ENCODE assay signal across 32 mouse cellular contexts in genomic region chr12:42658226-42658625, GRCm38 (mm10).
"Had no signal": no experiment of that assay in that cellular context is flagged by ENCODE, and none has a peak within 500 bp of the region (broad histone marks: within the 10 kb centered on the region; RNA-seq: fewer than 3 reads in every experiment).

No protein-coding gene starts in this region.

- H3K27me3 ChIP-seq: limb, embryonic 12.5 days; limb, embryonic 13.5 days; limb, embryonic 15.5 days; liver, embryonic 12.5 days; liver, embryonic 13.5 days; liver, embryonic 15.5 days; lung, embryonic 15.5 days; megakaryocyte, embryonic 14.5 days; midbrain, embryonic 12.5 days; midbrain, embryonic 13.5 days; midbrain, embryonic 15.5 days had no signal

- ATAC-seq: liver, embryonic 12.5 days; liver, postnatal 0 days; lung, postnatal 0 days; midbrain, embryonic 13.5 days; midbrain, embryonic 15.5 days; midbrain, embryonic 16.5 days had no signal

- H3K4me1 ChIP-seq: limb, embryonic 10.5 days; limb, embryonic 12.5 days; limb, embryonic 13.5 days; limb, embryonic 15.5 days; liver, embryonic 12.5 days; liver, embryonic 13.5 days; liver, embryonic 15.5 days; lung, embryonic 15.5 days; megakaryocyte, embryonic 14.5 days; midbrain, embryonic 10.5 days; midbrain, embryonic 12.5 days; midbrain, embryonic 13.5 days; midbrain, embryonic 15.5 days had no signal

- DNase-seq: left cerebral cortex, postnatal 4 days; liver; liver, embryonic 13.5 days; liver, postnatal 0 days; lung, adult 18-20 months; lung, adult 2 months; lung, embryonic 14.5 days; lung, postnatal 10 days; lung, postnatal 14 days; lung, postnatal 36 days; lung, postnatal 4 days; midbrain, embryonic 14.5 days had no signal

- H3K9me3 ChIP-seq: limb, embryonic 10.5 days; limb, embryonic 12.5 days; limb, embryonic 13.5 days; limb, embryonic 15.5 days; liver, embryonic 12.5 days; liver, embryonic 13.5 days; liver, embryonic 15.5 days; lung, embryonic 15.5 days; megakaryocyte, embryonic 14.5 days; midbrain, embryonic 10.5 days; midbrain, embryonic 12.5 days; midbrain, embryonic 13.5 days; midbrain, embryonic 15.5 days had no signal

- H3K4me2 ChIP-seq: limb, embryonic 12.5 days; limb, embryonic 13.5 days; limb, embryonic 15.5 days; liver, embryonic 11.5 days; liver, embryonic 12.5 days; liver, embryonic 13.5 days; liver, embryonic 15.5 days; lung, embryonic 14.5 days; lung, embryonic 15.5 days; midbrain, embryonic 11.5 days; midbrain, embryonic 12.5 days; midbrain, embryonic 13.5 days; midbrain, embryonic 15.5 days had no signal

- H3K27ac ChIP-seq: left cerebral cortex, adult 2 months; limb, embryonic 10.5 days; limb, embryonic 12.5 days; limb, embryonic 13.5 days; limb, embryonic 15.5 days; liver, embryonic 12.5 days; liver, embryonic 13.5 days; liver, embryonic 14.5 days; liver, embryonic 15.5 days; lung, embryonic 15.5 days; macrophage; midbrain, embryonic 10.5 days; midbrain, embryonic 12.5 days; midbrain, embryonic 13.5 days; midbrain, embryonic 15.5 days had no signal

- H3K4me3 ChIP-seq: left cerebral cortex, adult 2 months; limb, embryonic 10.5 days; limb, embryonic 12.5 days; limb, embryonic 13.5 days; limb, embryonic 15.5 days; liver, embryonic 12.5 days; liver, embryonic 13.5 days; liver, embryonic 15.5 days; lung, embryonic 15.5 days; megakaryocyte, embryonic 14.5 days; midbrain, embryonic 10.5 days; midbrain, embryonic 12.5 days; midbrain, embryonic 13.5 days; midbrain, embryonic 15.5 days; myocyte had no signal

- H3K36me3 ChIP-seq: limb, embryonic 10.5 days; limb, embryonic 12.5 days; limb, embryonic 13.5 days; limb, embryonic 15.5 days; liver, embryonic 12.5 days; liver, embryonic 13.5 days; liver, embryonic 15.5 days; lung, embryonic 15.5 days; midbrain, embryonic 10.5 days; midbrain, embryonic 12.5 days; midbrain, embryonic 13.5 days; midbrain, embryonic 15.5 days had no signal

- H3K9ac ChIP-seq: limb, embryonic 12.5 days; limb, embryonic 13.5 days; limb, embryonic 15.5 days; liver, embryonic 12.5 days; liver, embryonic 13.5 days; liver, embryonic 14.5 days; liver, embryonic 15.5 days; liver, postnatal 0 days; lung, embryonic 14.5 days; lung, embryonic 15.5 days; midbrain, embryonic 12.5 days; midbrain, embryonic 13.5 days; midbrain, embryonic 15.5 days had no signal
